Mouse (Mus musculus) megakaryocyte progenitor cell, adult 5-6 weeks (primary cell): Measurements from ENCODE around the gene Myo18b. TPM values are rescaled to one million over a fixed set of nuclear protein-coding genes. Genes with fewer than 3 reads are reported as not detected.

Experiments
- ATAC-seq: replicated peaks from 2 replicates; pipeline ENCODE4 v1.8.0; 2016; ENCODE audit warnings: mild to moderate bottlenecking, moderate TSS enrichment, inconsistent platforms; ENCODE audit not compliant: poor library complexity
- total RNA-seq, 2 experiments: library from RNA; stranded (forward) in 1 of 2; stranded (reverse) in 1 of 2; fragments of 157-497, 149-512 nt in 1 of 2; fragments of 200-1000 nt in 1 of 2; gene quantifications; 2 replicates each; pipeline versions ENCODE4 v1.2.3 to v1.2.4; 2015 to 2017

The Myo18b gene
- total RNA-seq, 2 experiments from 2014 or later = 0.84 to 2.2 TPM

GRCm38 (mm10) chr5:112877391-112878115 is 18.6 kb downstream of the Myo18b start:
- no peak for ATAC-seq

GRCm38 (mm10) chr5:112876846-112877390 is 19.2 kb downstream of the Myo18b start:
- ATAC-seq = peak; percentile 71

GRCm38 (mm10) chr5:112872999-112873398 is 23.2 kb downstream of the Myo18b start:
- ATAC-seq = no peak

- peak; percentile 74 for ATAC-seq
These were observed 25.4 kb downstream of the Myo18b start for GRCm38 (mm10) chr5:112870729-112871128.

- ATAC-seq = peak; percentile 30; the same call in 1 of the 2 replicates
These were observed 27.5 kb downstream of the Myo18b start for GRCm38 (mm10) chr5:112868620-112869019.

- no peak for ATAC-seq
These were observed 31.3 kb downstream of the Myo18b start for GRCm38 (mm10) chr5:112864719-112865367.

- ATAC-seq = no peak
These were observed 36.7 kb downstream of the Myo18b start for GRCm38 (mm10) chr5:112859379-112860035.

- no peak for ATAC-seq
These were observed 43.0 kb downstream of the Myo18b start for GRCm38 (mm10) chr5:112853179-112853578.

- ATAC-seq = no peak
These were observed 44.8 kb downstream of the Myo18b start for GRCm38 (mm10) chr5:112851389-112851788.

- ATAC-seq = peak; percentile 72
These were observed 47.4 kb downstream of the Myo18b start for GRCm38 (mm10) chr5:112848586-112849280.

GRCm38 (mm10) chr5:112847985-112848542 is 48.1 kb downstream of the Myo18b start:
- no peak for ATAC-seq

- ATAC-seq = peak; percentile 50
These were observed 50.0 kb downstream of the Myo18b start for GRCm38 (mm10) chr5:112846146-112846545.

- no peak for ATAC-seq
These were observed 51.7 kb downstream of the Myo18b start for GRCm38 (mm10) chr5:112844460-112844859.

- ATAC-seq = no peak
These were observed 52.4 kb downstream of the Myo18b start for GRCm38 (mm10) chr5:112843676-112844257.

- no peak for ATAC-seq
These were observed 53.5 kb downstream of the Myo18b start for GRCm38 (mm10) chr5:112842696-112843095.

GRCm38 (mm10) chr5:112841850-112842249 is 54.3 kb downstream of the Myo18b start:
- ATAC-seq = no peak

- no peak for ATAC-seq
These were observed 61.3 kb downstream of the Myo18b start for GRCm38 (mm10) chr5:112834896-112835295.

GRCm38 (mm10) chr5:112833866-112834265 is 62.3 kb downstream of the Myo18b start:
- no peak for ATAC-seq

GRCm38 (mm10) chr5:112825091-112825794 is 70.9 kb downstream of the Myo18b start:
- no peak for ATAC-seq

GRCm38 (mm10) chr5:112824376-112824775 is 71.8 kb downstream of the Myo18b start:
- no peak for ATAC-seq
